Mouse (Mus musculus) fat pad, adult 2 months (tissue): ENCODE data around the gene Nemf.

Source experiments
- DNase-seq: peaks from one replicate; pipeline ENCODE4 v3.0.0-alpha.2; 2011; ENCODE audit warnings: low read depth, low spot score; ENCODE audit errors: extremely low read depth

Nemf gene

DNA sequence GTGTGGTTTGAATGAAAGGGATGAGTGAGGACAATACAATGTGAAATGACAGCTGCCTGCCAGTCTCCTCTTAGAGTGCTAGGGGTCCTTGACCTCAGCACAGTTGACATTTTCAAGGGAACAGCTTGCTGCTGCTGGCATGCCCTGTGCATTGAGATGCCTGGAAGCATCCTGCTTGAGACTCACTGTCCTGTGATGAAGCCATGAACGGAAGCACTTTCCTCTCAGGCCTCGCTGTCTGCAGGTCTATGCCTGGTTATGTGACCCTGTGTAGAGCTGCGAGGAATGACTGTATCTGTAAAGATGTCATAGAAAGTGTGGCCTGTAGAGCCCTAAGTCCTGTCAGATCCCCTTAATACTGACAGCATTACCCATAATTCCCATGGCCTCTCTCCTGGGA is 91.9 kb downstream of the Nemf start:
- no peak for DNase-seq

DNA sequence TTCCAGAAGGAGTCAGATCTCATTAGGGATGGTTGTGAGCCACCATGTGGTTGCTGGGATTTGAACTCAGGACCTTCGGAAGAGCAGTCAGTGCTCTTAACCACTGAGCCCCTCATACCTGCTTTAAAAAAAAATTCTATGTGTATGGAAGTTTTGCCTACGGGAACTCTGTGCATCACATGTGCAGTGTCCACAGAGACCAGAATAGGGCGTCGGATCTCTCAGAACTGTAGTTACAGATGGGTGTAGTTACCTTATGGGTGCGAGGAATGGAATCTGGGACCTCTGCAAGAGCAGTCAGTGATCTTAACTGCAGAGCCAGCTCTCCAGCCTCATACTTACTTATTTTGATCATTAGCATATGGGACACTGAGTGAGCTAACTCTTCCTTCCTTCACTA is 94.7 kb downstream of the Nemf start:
- DNase-seq: no peak
